Mouse (Mus musculus) brain, embryonic 14.5 days (tissue): ENCODE data around the gene Fhdc1.

Experiments
- CTCF ChIP-seq: fragments of 200-500 bp; IDR thresholded peaks from 2 replicates; pipeline ENCODE4 v1.5.1; 2012; ENCODE audit warnings: inconsistent platforms, mild to moderate bottlenecking, moderate library complexity, borderline replicate concordance; ENCODE audit not compliant: insufficient read depth, insufficient read length; ENCODE audit errors: extremely low read depth
- POLR2A ChIP-seq: fragments of 200-500 bp; IDR thresholded peaks from 2 replicates; pipeline ENCODE4 v1.6.1; 2012; ENCODE audit warnings: mild to moderate bottlenecking, inconsistent platforms, borderline replicate concordance; ENCODE audit not compliant: poor library complexity, insufficient read depth, insufficient read length, severe bottlenecking; ENCODE audit errors: extremely low read depth

GRCm38 (mm10) chr3:84408756-84409473 lies 71.3 kb downstream of the Fhdc1 start:
- TF ChIP-seq CTCF (no peak), POLR2A (no peak)
